In the genomic region with DNA sequence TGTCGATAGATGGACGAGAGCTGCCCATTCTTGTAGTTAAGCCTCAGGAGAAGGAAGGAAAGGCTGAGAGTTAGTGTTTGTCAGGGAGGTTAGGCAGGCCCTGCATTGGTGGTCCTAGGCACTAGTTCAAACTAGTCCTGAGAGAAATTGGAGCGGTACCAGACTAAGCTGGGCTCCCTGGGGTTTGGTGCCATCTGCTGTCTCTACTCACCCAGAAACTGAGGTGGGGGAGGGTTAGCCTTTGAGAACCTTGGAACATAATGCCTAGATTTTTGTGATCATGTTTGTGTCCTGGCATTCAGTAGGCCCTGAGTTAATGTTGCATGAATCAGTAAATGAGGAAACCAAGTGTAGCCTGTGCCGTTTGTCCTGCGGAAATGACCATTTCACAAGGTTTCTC, we compare ENCODE assay signal across 8 mouse cellular contexts. TPM values are rescaled to one million over a fixed set of nuclear protein-coding genes. Genes with fewer than 3 reads are reported as not detected.
A peak's percentile ranks its signal among the peaks of the same experiment; 100 is the strongest.
DNase-seq lines count a peak whose midpoint lies in the region; ATAC-seq and TF ChIP-seq lines count a peak whose summit lies in the region.

No protein-coding gene starts in this region.

- peak overlapping the region; percentile 99 for H3K27ac ChIP-seq in cerebellum, adult 2 months (ENCODE audit: insufficient read depth, low read length)
- peak overlapping the region; percentile 99 for H3K27ac ChIP-seq in heart, embryonic 13.5 days (replicated peaks)

- ATAC-seq in heart, embryonic 13.5 days (ENCODE audit: extremely low read depth, insufficient number of reproducible peaks, low FRiP score, low TSS enrichment): no peak

- peak; percentile 19 for DNase-seq in thymus, postnatal 0 days (ENCODE audit: low spot score)
- no peak for DNase-seq in thymus, postnatal 36 days
- peak; percentile 84 to 85 for DNase-seq in cerebellum, adult 2 months
- peak; percentile 59 for DNase-seq in kidney, postnatal 14 days
- peak; percentile 43 for DNase-seq in lung, postnatal 10 days
- peak; percentile 22 for DNase-seq in spleen, adult 12 weeks (ENCODE audit: low spot score)
- DNase-seq in urinary bladder, postnatal 4 days (ENCODE audit: low spot score in 2 of 2): no peak

- H3K9ac ChIP-seq in heart, embryonic 13.5 days: peak overlapping the region; percentile 99

- H3K4me1 ChIP-seq in cerebellum, adult 2 months (ENCODE audit: control insufficient read depth, insufficient read depth, low read length): peaks cover 14% of the 10 kb centered on the region
- H3K4me1 ChIP-seq in heart, embryonic 13.5 days: peaks cover 36% of the 10 kb centered on the region

- H3K27me3 ChIP-seq in cerebellum, adult 2 months (ENCODE audit: control insufficient read depth, insufficient read depth, low read length): no peaks in the 10 kb centered on the region
- no peaks in the 10 kb centered on the region; the same call in 1 of the 2 replicates for H3K27me3 ChIP-seq in heart, embryonic 13.5 days (replicated peaks)

- peak overlapping the region; percentile 100 for H3K4me2 ChIP-seq in heart, embryonic 13.5 days

- H3K9me3 ChIP-seq in heart, embryonic 13.5 days: no peaks in the 10 kb centered on the region

- no peak for TF ChIP-seq POLR2A in cerebellum, adult 2 months (IDR thresholded peaks at IDR 0.05; ENCODE audit: borderline replicate concordance, insufficient read depth, low read length)

- peak overlapping the region; percentile 88 for H3K4me3 ChIP-seq in cerebellum, adult 2 months (replicated peaks; ENCODE audit: insufficient read depth, low read depth, low read length)
- H3K4me3 ChIP-seq in heart, embryonic 13.5 days: peak overlapping the region; percentile 98

- TF ChIP-seq CTCF in cerebellum, adult 2 months (IDR thresholded peaks at IDR 0.05; ENCODE audit: borderline replicate concordance, insufficient read depth, low read depth, low read length): 0 out of 2 replicates have a peak, but pooled peaks have one; percentile 15

- H3K36me3 ChIP-seq in heart, embryonic 13.5 days: peaks cover 30% of the 10 kb centered on the region

- 2% methylated on average over 5 of the region's 5 CpGs for WGBS in cerebellum, adult 2 months
- 26% methylated on average over 5 of the region's 5 CpGs for WGBS in heart, embryonic 13.5 days

RNA-seq across cellular contexts. Expression of gene Brpf1, which starts 1.2 kb away (rescaled TPM):
- 19.8 and 20.5 TPM in 2 replicates for polyA plus RNA-seq in thymus, postnatal 0 days (2015; fragmentation: Nextera tagmentation; extraction: Ambion mirVana)
- 48.1 and 53.4 TPM in 2 replicates for polyA plus RNA-seq in cerebellum, adult 2 months (2012; rRNA removed)
- polyA plus RNA-seq in heart, embryonic 13.5 days (2015; fragmentation: Nextera tagmentation; extraction: Ambion mirVana): 11.1 and 11.6 TPM in 2 replicates

RNA-seq across cellular contexts. Expression of gene Ogg1, which starts 18.6 kb away (rescaled TPM):
- 14.1 and 14.3 TPM in 2 replicates for polyA plus RNA-seq in thymus, postnatal 0 days (2015; fragmentation: Nextera tagmentation; extraction: Ambion mirVana)
- 11.0 and 11.6 TPM in 2 replicates for polyA plus RNA-seq in cerebellum, adult 2 months (2012; rRNA removed)
- 9.5 and 11.6 TPM in 2 replicates for polyA plus RNA-seq in heart, embryonic 13.5 days (2015; fragmentation: Nextera tagmentation; extraction: Ambion mirVana)

RNA-seq across cellular contexts. Expression of gene Cpne9, which starts 26.0 kb away (rescaled TPM):
- polyA plus RNA-seq in thymus, postnatal 0 days (2015; fragmentation: Nextera tagmentation; extraction: Ambion mirVana): 0.14 and 0.48 TPM in 2 replicates
- polyA plus RNA-seq in cerebellum, adult 2 months (2012; rRNA removed): 105 and 114 TPM in 2 replicates
- 0.22 TPM in 1 of 2 replicates, not detected in the other for polyA plus RNA-seq in heart, embryonic 13.5 days (2015; fragmentation: Nextera tagmentation; extraction: Ambion mirVana)

RNA-seq across cellular contexts. Expression of gene Camk1, which starts 35.6 kb away (rescaled TPM):
- polyA plus RNA-seq in thymus, postnatal 0 days (2015; fragmentation: Nextera tagmentation; extraction: Ambion mirVana): 10.9 and 12.7 TPM in 2 replicates
- 93.0 and 94.8 TPM in 2 replicates for polyA plus RNA-seq in cerebellum, adult 2 months (2012; rRNA removed)
- polyA plus RNA-seq in heart, embryonic 13.5 days (2015; fragmentation: Nextera tagmentation; extraction: Ambion mirVana): 109 and 115 TPM in 2 replicates

Comparison
In these comparisons a context has a peak if more than half of its experiments do, and no peak if none do; other contexts are left out.
1. DNase-seq: peak in thymus, postnatal 0 days (single experiment), cerebellum, adult 2 months (2 of 2), kidney, postnatal 14 days (single experiment), lung, postnatal 10 days (single experiment) and spleen, adult 12 weeks (single experiment); none in thymus, postnatal 36 days (0 of 2) and urinary bladder, postnatal 4 days (0 of 2).
2. RNA of gene Cpne9, which starts 26.0 kb away (polyA plus RNA-seq): 105 to 114 TPM in cerebellum, adult 2 months; 0.14 to 0.48 TPM in thymus, postnatal 0 days and 0.22 TPM in heart, embryonic 13.5 days; every median in the first group is over 10 times any median in the second.